Mouse (Mus musculus) olfactory bulb, adult 2 months (tissue): ENCODE measurements around the gene D630023F18Rik.

ENCODE experiments used
- CTCF ChIP-seq: fragments of 200-500 bp; IDR thresholded peaks from 2 replicates; pipeline ENCODE4 v1.5.1; 2012; ENCODE audit warnings: low read depth, mild to moderate bottlenecking, low read length, moderate library complexity; ENCODE audit not compliant: insufficient read depth
- POLR2A ChIP-seq: fragments of 200-500 bp; IDR thresholded peaks from 2 replicates; pipeline ENCODE4 v1.6.1; 2012; ENCODE audit warnings: mild to moderate bottlenecking, low read depth, low read length, moderate library complexity; ENCODE audit not compliant: insufficient read depth

DNA sequence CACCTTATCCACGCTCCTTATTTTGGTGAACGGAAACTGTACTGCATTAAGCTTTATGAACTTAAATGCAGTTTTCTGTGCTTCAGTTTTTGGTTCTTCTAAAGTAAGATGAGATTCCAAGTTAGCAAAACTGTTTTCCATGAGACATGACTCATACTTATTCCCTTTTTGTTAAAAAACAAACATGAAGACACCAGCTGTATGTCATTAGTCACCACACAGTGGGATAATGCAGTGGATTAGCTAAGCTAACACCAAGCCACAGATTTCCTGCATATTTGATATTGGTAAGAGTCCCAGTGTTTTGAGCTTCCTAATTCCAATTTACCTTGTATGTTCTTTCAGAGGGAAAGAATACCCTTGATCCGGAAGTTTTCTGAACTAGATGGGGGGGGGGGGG, 31.4 kb downstream of the D630023F18Rik start:
- TF ChIP-seq POLR2A, result no peak
- TF ChIP-seq CTCF, result no peak
